Mouse (Mus musculus) intestine, postnatal 0 days (tissue): ENCODE results near the gene Ggt1. TPM values are rescaled to one million over a fixed set of nuclear protein-coding genes. Genes with fewer than 3 reads are reported as not detected.

ENCODE experiments used
- ATAC-seq: fragments of 200-750 bp; cut with Nextera tagmentation; 2 replicates; pipeline ENCODE4 v1.8.0; 2017; ENCODE audit warnings: mild to moderate bottlenecking, moderate TSS enrichment, moderate library complexity
- H3K27ac ChIP-seq: fragments of 300-500 bp; sonication (generic); 2 replicates; pipeline ENCODE4 v1.5.1; 2014; ENCODE audit warnings: mild to moderate bottlenecking, low read depth, low read length, moderate library complexity
- H3K27me3 ChIP-seq: fragments of 300-500 bp; sonication (generic); replicated peaks from 2 replicates; pipeline ENCODE4 v1.6.1; 2014; ENCODE audit warnings: low read length, mixed read lengths; ENCODE audit not compliant: control insufficient read depth, insufficient read depth
- H3K36me3 ChIP-seq: fragments of 300-500 bp; sonication (generic); 2 replicates; pipeline ENCODE4 v1.6.1; 2014; ENCODE audit warnings: mild to moderate bottlenecking, moderate library complexity; ENCODE audit not compliant: control insufficient read depth, insufficient read depth
- H3K4me1 ChIP-seq: fragments of 300-500 bp; sonication (generic); replicated peaks from 2 replicates; pipeline ENCODE4 v1.6.1; 2014; ENCODE audit warnings: antibody characterized with exemption, low read length, mixed read lengths; ENCODE audit not compliant: control insufficient read depth, insufficient read depth
- H3K4me2 ChIP-seq: fragments of 300-500 bp; sonication (generic); replicated peaks from 2 replicates; pipeline ENCODE4 v1.6.1; 2014; ENCODE audit warnings: low read depth, mild to moderate bottlenecking, moderate library complexity
- H3K4me3 ChIP-seq: fragments of 300-500 bp; sonication (generic); 2 replicates; pipeline ENCODE4 v1.5.1; 2014; ENCODE audit warnings: low read depth, low read length
- H3K9ac ChIP-seq: fragments of 300-500 bp; sonication (generic); 2 replicates; pipeline ENCODE4 v1.6.1; 2014; ENCODE audit warnings: mild to moderate bottlenecking, low read depth, low read length
- H3K9me3 ChIP-seq: fragments of 300-500 bp; sonication (generic); 2 replicates; pipeline ENCODE4 v1.6.1; 2016; ENCODE audit warnings: mixed run types; ENCODE audit not compliant: control insufficient read depth
- CTCF ChIP-seq: sonication (generic); IDR thresholded peaks from 2 replicates; pipeline ENCODE4 v1.5.1; 2016; ENCODE audit warnings: low read depth, mild to moderate bottlenecking, control low read depth, antibody characterized with exemption, moderate library complexity
- WGBS: fragments of 180-500 bp; shearing (Covaris S2); extraction: QIAGEN DNeasy Blood & Tissue Kit; methylation state at CpG from one replicate; pipeline ENCODE4 v1.1.7; 2014; 5-methylcytosine and 5-hydroxymethylcytosine counted together
- polyA plus RNA-seq: library from polyadenylated mRNA; unstranded; fragments of >200 nt; fragmentation: Nextera tagmentation; extraction: Ambion mirVana; gene quantifications from 2 replicates; pipeline ENCODE4 v1.2.1, GENCODE M21; 2015

The Ggt1 gene
- polyA plus RNA-seq, 1 experiment from 2014 or later = 132 TPM

- WGBS = 72% methylated on average over 13 of the region's 13 CpGs
- H3K4me2 ChIP-seq = no peak overlapping the region
- TF ChIP-seq CTCF = no peak
- no peak overlapping the region for H3K4me3 ChIP-seq
- no peaks in the 10 kb centered on the region; the same call in 1 of the 2 replicates for H3K4me1 ChIP-seq
- H3K27ac ChIP-seq = no peak overlapping the region
- no peaks in the 10 kb centered on the region; the same call in 1 of the 2 replicates for H3K27me3 ChIP-seq
- no peaks in the 10 kb centered on the region for H3K9me3 ChIP-seq
- no peak for ATAC-seq
- H3K36me3 ChIP-seq = no peaks in the 10 kb centered on the region
- H3K9ac ChIP-seq = no peak overlapping the region
Observed at GRCm38 (mm10) chr10:75552701-75553450, 8.5 kb upstream of the Ggt1 start.

GRCm38 (mm10) chr10:75554090-75554489 is 7.3 kb upstream of the Ggt1 start:
- no peak overlapping the region for H3K9ac ChIP-seq
- no peak for TF ChIP-seq CTCF
- no peaks in the 10 kb centered on the region for H3K9me3 ChIP-seq
- H3K4me1 ChIP-seq = no peaks in the 10 kb centered on the region; the same call in 1 of the 2 replicates
- no peak overlapping the region for H3K27ac ChIP-seq
- 74% methylated on average over 8 of the region's 8 CpGs for WGBS
- peaks cover 7% of the 10 kb centered on the region; the same call in 1 of the 2 replicates for H3K27me3 ChIP-seq
- ATAC-seq = peak; percentile 53; the same call in 1 of the 2 replicates
- no peak overlapping the region for H3K4me3 ChIP-seq
- no peak overlapping the region for H3K4me2 ChIP-seq
- no peaks in the 10 kb centered on the region for H3K36me3 ChIP-seq

- no peak for ATAC-seq
- Histone ChIP-seq H3K4me3 (no peak overlapping the region), H3K27ac (no peak overlapping the region), H3K9me3 (no peaks in the 10 kb centered on the region), H3K4me2 (no peak overlapping the region), H3K9ac (no peak overlapping the region), H3K27me3 (peaks cover 21% of the 10 kb centered on the region), H3K36me3 (no peaks in the 10 kb centered on the region), H3K4me1 (0 out of 2 replicates have a peak, but pooled peaks cover 5% of the 10 kb centered on the region)
- WGBS = 85% methylated on average over 6 of the region's 6 CpGs
- TF ChIP-seq CTCF = no peak
Observed at GRCm38 (mm10) chr10:75555557-75555956, 5.8 kb upstream of the Ggt1 start.

GRCm38 (mm10) chr10:75556026-75556425 is 5.4 kb upstream of the Ggt1 start:
- Histone ChIP-seq H3K27ac (no peak overlapping the region), H3K27me3 (peaks cover 25% of the 10 kb centered on the region), H3K36me3 (no peaks in the 10 kb centered on the region), H3K4me2 (no peak overlapping the region), H3K4me3 (no peak overlapping the region), H3K4me1 (0 out of 2 replicates have a peak, but pooled peaks cover 5% of the 10 kb centered on the region), H3K9me3 (no peaks in the 10 kb centered on the region), H3K9ac (no peak overlapping the region)
- WGBS = 60% methylated on average over 9 of the region's 9 CpGs
- ATAC-seq = no peak
- TF ChIP-seq CTCF = no peak

- no peaks in the 10 kb centered on the region for H3K36me3 ChIP-seq
- 0 out of 2 replicates have a peak, but pooled peaks cover 5% of the 10 kb centered on the region for H3K4me1 ChIP-seq
- H3K4me2 ChIP-seq = no peak overlapping the region; the same call in 1 of the 2 replicates
- no peak overlapping the region for H3K27ac ChIP-seq
- no peak for TF ChIP-seq CTCF
- no peak overlapping the region for H3K4me3 ChIP-seq
- peaks cover 31% of the 10 kb centered on the region for H3K27me3 ChIP-seq
- H3K9me3 ChIP-seq = no peaks in the 10 kb centered on the region
- ATAC-seq = no peak
- 58% methylated on average over 3 of the region's 3 CpGs for WGBS
- H3K9ac ChIP-seq = no peak overlapping the region
Observed at GRCm38 (mm10) chr10:75558515-75558914, 2.9 kb upstream of the Ggt1 start.

- ATAC-seq = no peak
- WGBS = 9% methylated on average over 14 of the region's 14 CpGs
- Histone ChIP-seq H3K4me1 (0 out of 2 replicates have a peak, but pooled peaks cover 5% of the 10 kb centered on the region), H3K9me3 (no peaks in the 10 kb centered on the region), H3K27me3 (peaks cover 31% of the 10 kb centered on the region), H3K36me3 (no peaks in the 10 kb centered on the region), H3K9ac (no peak overlapping the region), H3K27ac (no peak overlapping the region), H3K4me3 (peak overlapping the region; percentile 54), H3K4me2 (peak overlapping the region; percentile 88)
- TF ChIP-seq CTCF = no peak
Observed at GRCm38 (mm10) chr10:75559041-75559675, 2.2 kb upstream of the Ggt1 start.
